Mouse (Mus musculus): ENCODE measurements around the gene Fbxl2.

DNA sequence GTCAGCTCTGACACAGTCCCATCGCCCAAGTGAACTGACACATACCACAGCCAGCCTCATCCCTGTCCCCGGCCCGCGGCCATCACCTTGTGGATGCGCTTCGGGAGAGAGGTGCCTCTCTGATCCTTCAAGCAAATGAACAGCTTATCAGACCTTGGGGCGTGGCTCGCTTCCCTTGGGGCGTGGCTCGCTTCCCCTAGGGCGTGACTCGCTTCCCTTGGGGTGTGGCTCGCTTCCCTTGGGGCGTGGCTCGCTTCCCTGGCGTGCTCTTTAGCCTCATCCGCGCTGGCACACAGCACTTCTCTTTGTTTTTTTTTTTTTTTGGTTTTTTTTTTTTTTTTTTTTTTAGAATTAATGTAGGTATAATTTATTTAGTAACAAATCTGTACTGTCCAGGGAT is 34.8 kb downstream of the Fbxl2 start:
- TF ChIP-seq HCFC1 (IDR thresholded peaks at IDR 0.05; ENCODE audit: borderline replicate concordance, insufficient read depth, low read length) = no peak
- TF ChIP-seq CHD2 (IDR thresholded peaks at IDR 0.05; ENCODE audit: low read depth, low read length) = no peak
- no peak for TF ChIP-seq ZC3H11A (IDR thresholded peaks at IDR 0.05; ENCODE audit: borderline replicate concordance, low read depth, low read length)
- TF ChIP-seq ZNF384 (IDR thresholded peaks at IDR 0.05; ENCODE audit: low read depth, low read length) = no peak
- TF ChIP-seq MAFK (IDR thresholded peaks at IDR 0.05; ENCODE audit: insufficient read depth, low read depth, low read length) = no peak

All from ES-E14 (cell line).